Mouse (Mus musculus): Measurements from ENCODE around the gene Mrgprh. TPM values are rescaled to one million over a fixed set of nuclear protein-coding genes. Genes with fewer than 3 reads are reported as not detected.
"Not testable (repeated sequence)": the region's sequence is repeated elsewhere in the genome, so short reads cannot be mapped to it uniquely, and the experiment has no call there.

Mrgprh gene
- polyA plus RNA-seq, 1 experiment from 2014 or later: not detected

- Histone ChIP-seq H3K9ac (ENCODE audit: low read depth, low read length) (no peak overlapping the region), H3K4me2 (ENCODE audit: low read length) (no peak overlapping the region), H3K9me3 (replicated peaks; ENCODE audit: control insufficient read depth, low read length, poor library complexity, severe bottlenecking) (no peaks in the 10 kb centered on the region), H3K27ac (ENCODE audit: low read length) (no peak overlapping the region), H3K4me3 (ENCODE audit: low read depth, low read length) (no peak overlapping the region), H3K4me1 (ENCODE audit: control insufficient read depth, insufficient read depth, low read length) (no peaks in the 10 kb centered on the region; the same call in 1 of the 2 replicates), H3K36me3 (ENCODE audit: control insufficient read depth, insufficient read depth, low read length) (no peaks in the 10 kb centered on the region), H3K27me3 (ENCODE audit: control insufficient read depth, insufficient read depth, low read depth, low read length) (no peaks in the 10 kb centered on the region)
- WGBS: 100% methylated on average over 1 of the region's 1 CpGs
- no peak for ATAC-seq
Measured at GRCm38 (mm10) chr17:12881216-12881615, 5.4 kb downstream of the Mrgprh start.

- Histone ChIP-seq H3K9ac (ENCODE audit: low read depth, low read length) (no peak overlapping the region), H3K27ac (ENCODE audit: low read length) (no peak overlapping the region), H3K27me3 (ENCODE audit: control insufficient read depth, insufficient read depth, low read depth, low read length) (no peaks in the 10 kb centered on the region), H3K9me3 (replicated peaks; ENCODE audit: control insufficient read depth, low read length, poor library complexity, severe bottlenecking) (no peaks in the 10 kb centered on the region), H3K4me2 (ENCODE audit: low read length) (no peak overlapping the region), H3K4me1 (ENCODE audit: control insufficient read depth, insufficient read depth, low read length) (no peaks in the 10 kb centered on the region), H3K4me3 (ENCODE audit: low read depth, low read length) (no peak overlapping the region), H3K36me3 (ENCODE audit: control insufficient read depth, insufficient read depth, low read length) (no peaks in the 10 kb centered on the region; the same call in 1 of the 2 replicates)
- ATAC-seq: no peak
- 48% methylated on average over 6 of the region's 6 CpGs for WGBS
Measured at GRCm38 (mm10) chr17:12886620-12887019, 10.8 kb downstream of the Mrgprh start.

GRCm38 (mm10) chr17:12887021-12887775, 11.4 kb downstream of the Mrgprh start:
- H3K9ac ChIP-seq (ENCODE audit: low read depth, low read length): no peak overlapping the region
- no peak overlapping the region for H3K27ac ChIP-seq (ENCODE audit: low read length)
- H3K4me1 ChIP-seq (ENCODE audit: control insufficient read depth, insufficient read depth, low read length): no peaks in the 10 kb centered on the region
- no peaks in the 10 kb centered on the region for H3K27me3 ChIP-seq (ENCODE audit: control insufficient read depth, insufficient read depth, low read depth, low read length)
- no peak for ATAC-seq
- H3K4me2 ChIP-seq (ENCODE audit: low read length): no peak overlapping the region
- H3K4me3 ChIP-seq (ENCODE audit: low read depth, low read length): no peak overlapping the region
- no peaks in the 10 kb centered on the region; the same call in 1 of the 2 replicates for H3K36me3 ChIP-seq (ENCODE audit: control insufficient read depth, insufficient read depth, low read length)
- 81% methylated on average over 15 of the region's 15 CpGs for WGBS
- no peaks in the 10 kb centered on the region for H3K9me3 ChIP-seq (replicated peaks; ENCODE audit: control insufficient read depth, low read length, poor library complexity, severe bottlenecking)

- H3K9ac ChIP-seq (ENCODE audit: low read depth, low read length): no peak overlapping the region
- no peak overlapping the region for H3K4me3 ChIP-seq (ENCODE audit: low read depth, low read length)
- no peaks in the 10 kb centered on the region for H3K27me3 ChIP-seq (ENCODE audit: control insufficient read depth, insufficient read depth, low read depth, low read length)
- 86% methylated on average over 4 of the region's 4 CpGs for WGBS
- H3K36me3 ChIP-seq (ENCODE audit: control insufficient read depth, insufficient read depth, low read length): no peaks in the 10 kb centered on the region; the same call in 1 of the 2 replicates
- H3K9me3 ChIP-seq (replicated peaks; ENCODE audit: control insufficient read depth, low read length, poor library complexity, severe bottlenecking): no peaks in the 10 kb centered on the region
- H3K27ac ChIP-seq (ENCODE audit: low read length): no peak overlapping the region
- no peaks in the 10 kb centered on the region for H3K4me1 ChIP-seq (ENCODE audit: control insufficient read depth, insufficient read depth, low read length)
- H3K4me2 ChIP-seq (ENCODE audit: low read length): no peak overlapping the region
- ATAC-seq: no peak
Measured at GRCm38 (mm10) chr17:12891054-12891453, 15.2 kb downstream of the Mrgprh start.

GRCm38 (mm10) chr17:12892033-12892432, 16.2 kb downstream of the Mrgprh start:
- no peak overlapping the region for H3K4me2 ChIP-seq (ENCODE audit: low read length)
- no peak overlapping the region for H3K4me3 ChIP-seq (ENCODE audit: low read depth, low read length)
- no peaks in the 10 kb centered on the region for H3K9me3 ChIP-seq (replicated peaks; ENCODE audit: control insufficient read depth, low read length, poor library complexity, severe bottlenecking)
- no peaks in the 10 kb centered on the region for H3K4me1 ChIP-seq (ENCODE audit: control insufficient read depth, insufficient read depth, low read length)
- H3K27me3 ChIP-seq (ENCODE audit: control insufficient read depth, insufficient read depth, low read depth, low read length): no peaks in the 10 kb centered on the region
- H3K27ac ChIP-seq (ENCODE audit: low read length): no peak overlapping the region
- 89% methylated on average over 9 of the region's 9 CpGs for WGBS
- H3K9ac ChIP-seq (ENCODE audit: low read depth, low read length): no peak overlapping the region
- no peaks in the 10 kb centered on the region; the same call in 1 of the 2 replicates for H3K36me3 ChIP-seq (ENCODE audit: control insufficient read depth, insufficient read depth, low read length)
- no peak for ATAC-seq

GRCm38 (mm10) chr17:12897674-12898073, 21.8 kb downstream of the Mrgprh start:
- no peak overlapping the region for H3K4me2 ChIP-seq (ENCODE audit: low read length)
- H3K27me3 ChIP-seq (ENCODE audit: control insufficient read depth, insufficient read depth, low read depth, low read length): no peaks in the 10 kb centered on the region
- H3K4me1 ChIP-seq (ENCODE audit: control insufficient read depth, insufficient read depth, low read length): no peaks in the 10 kb centered on the region
- WGBS: 88% methylated on average over 5 of the region's 5 CpGs
- H3K9ac ChIP-seq (ENCODE audit: low read depth, low read length): no peak overlapping the region
- H3K4me3 ChIP-seq (ENCODE audit: low read depth, low read length): no peak overlapping the region
- peak overlapping the region; percentile 43; the same call in 1 of the 2 replicates for H3K27ac ChIP-seq (ENCODE audit: low read length)
- H3K9me3 ChIP-seq (replicated peaks; ENCODE audit: control insufficient read depth, low read length, poor library complexity, severe bottlenecking): no peaks in the 10 kb centered on the region
- ATAC-seq: peak; percentile 70
- H3K36me3 ChIP-seq (ENCODE audit: control insufficient read depth, insufficient read depth, low read length): 0 out of 2 replicates have a peak, but pooled peaks cover 4% of the 10 kb centered on the region

- H3K36me3 ChIP-seq (ENCODE audit: control insufficient read depth, insufficient read depth, low read length); H3K9ac ChIP-seq (ENCODE audit: low read depth, low read length); H3K9me3 ChIP-seq (replicated peaks; ENCODE audit: control insufficient read depth, low read length, poor library complexity, severe bottlenecking); ATAC-seq; H3K27me3 ChIP-seq (ENCODE audit: control insufficient read depth, insufficient read depth, low read depth, low read length); H3K4me1 ChIP-seq (ENCODE audit: control insufficient read depth, insufficient read depth, low read length); H3K4me2 ChIP-seq (ENCODE audit: low read length); H3K4me3 ChIP-seq (ENCODE audit: low read depth, low read length): not testable (repeated sequence)
- WGBS: 34% methylated on average over 2 of the region's 2 CpGs
- H3K27ac ChIP-seq (ENCODE audit: low read length): peak overlapping the region; percentile 78
Measured at GRCm38 (mm10) chr17:12898607-12899006, 22.8 kb downstream of the Mrgprh start.

GRCm38 (mm10) chr17:12902291-12902690, 26.5 kb downstream of the Mrgprh start:
- no peak for ATAC-seq
- Histone ChIP-seq H3K27ac (ENCODE audit: low read length) (no peak overlapping the region), H3K27me3 (ENCODE audit: control insufficient read depth, insufficient read depth, low read depth, low read length) (no peaks in the 10 kb centered on the region), H3K4me3 (ENCODE audit: low read depth, low read length) (no peak overlapping the region), H3K4me1 (ENCODE audit: control insufficient read depth, insufficient read depth, low read length) (no peaks in the 10 kb centered on the region), H3K9ac (ENCODE audit: low read depth, low read length) (no peak overlapping the region), H3K4me2 (ENCODE audit: low read length) (no peak overlapping the region), H3K9me3 (replicated peaks; ENCODE audit: control insufficient read depth, low read length, poor library complexity, severe bottlenecking) (no peaks in the 10 kb centered on the region), H3K36me3 (ENCODE audit: control insufficient read depth, insufficient read depth, low read length) (0 out of 2 replicates have a peak, but pooled peaks cover 4% of the 10 kb centered on the region)
- 91% methylated on average over 6 of the region's 6 CpGs for WGBS
